Mouse (Mus musculus) liver, embryonic 14.5 days (tissue): Measurements from ENCODE around the gene Olfr1378.

ENCODE experiments used
- CTCF ChIP-seq: IDR thresholded peaks from 2 replicates; pipeline ENCODE4 v1.5.1; 2016; ENCODE audit warnings: antibody characterized with exemption, low read depth, control low read depth
- EP300 ChIP-seq: IDR thresholded peaks from 2 replicates; pipeline ENCODE4 v1.6.1; 2016; ENCODE audit warnings: antibody characterized with exemption, low read depth

- TF ChIP-seq EP300 = no peak
- TF ChIP-seq CTCF = no peak
Measured at GRCm38 (mm10) chr11:51003296-51003695, 37.0 kb downstream of the Olfr1378 start, which contains the start of gene Olfr51.
